Mouse (Mus musculus) CH12.LX (cell line): ENCODE measurements around the gene Gm49392. TPM values are rescaled to one million over a fixed set of nuclear protein-coding genes. Genes with fewer than 3 reads are reported as not detected.

Experiments
- DNase-seq: peaks from one replicate; pipeline ENCODE4 v3.0.0-alpha.2; 2013; ENCODE audit errors: extremely low read depth
- H3K27ac ChIP-seq: 2 replicates; pipeline ENCODE4 v1.5.1; 2012; ENCODE audit warnings: low read depth, mild to moderate bottlenecking, control low read depth, moderate library complexity; ENCODE audit not compliant: insufficient read depth
- H3K27me3 ChIP-seq: replicated peaks from 2 replicates; pipeline ENCODE3; 2012; ENCODE audit warnings: inconsistent platforms
- H3K36me3 ChIP-seq, 2 experiments: replicated peaks in 1 of 2; 2 replicates each; pipeline versions ENCODE3 to v1.6.1; 2012; ENCODE audit warnings: inconsistent platforms in 1 of 2, low read length in 1 of 2, mild to moderate bottlenecking in 1 of 2, mixed read lengths in 1 of 2, moderate library complexity in 1 of 2; ENCODE audit not compliant: control insufficient read depth in 1 of 2, insufficient read depth in 1 of 2
- H3K4me1 ChIP-seq, 2 experiments: 2 replicates each; pipeline ENCODE4 v1.6.1; 2012; ENCODE audit warnings: inconsistent platforms in 1 of 2, moderate library complexity in 1 of 2; ENCODE audit not compliant: insufficient read depth in 2 of 2, control insufficient read depth in 1 of 2
- H3K4me2 ChIP-seq: 2 replicates; pipeline ENCODE4 v1.6.1; 2012; ENCODE audit warnings: low read depth, mild to moderate bottlenecking, control low read depth; ENCODE audit not compliant: poor library complexity, insufficient read depth, severe bottlenecking
- H3K4me3 ChIP-seq, 3 experiments: fragments of 150-350 bp in 1 of 3; sonication (generic) in 1 of 3; replicated peaks in 1 of 3; 2 replicates each; pipeline versions ENCODE3 to v1.5.1; 2011 to 2012; ENCODE audit warnings: low read depth in 2 of 3, low read length in 2 of 3, mild to moderate bottlenecking in 2 of 3, moderate library complexity in 2 of 3, control low read depth in 1 of 3, improper control_type of control experiment in 1 of 3, inconsistent platforms in 1 of 3, mixed read lengths in 1 of 3; ENCODE audit not compliant: poor library complexity in 1 of 3
- H3K79me2 ChIP-seq: replicated peaks from 2 replicates; pipeline ENCODE4 v1.6.1; 2012; ENCODE audit warnings: mild to moderate bottlenecking, moderate library complexity; ENCODE audit not compliant: control insufficient read depth, poor library complexity, insufficient read depth, severe bottlenecking; ENCODE audit errors: extremely low read depth
- H3K9ac ChIP-seq: 2 replicates; pipeline ENCODE4 v1.6.1; 2012; ENCODE audit warnings: low read depth, mild to moderate bottlenecking, control low read depth, moderate library complexity; ENCODE audit not compliant: insufficient read depth
- H3K9me3 ChIP-seq: replicated peaks from 2 replicates; pipeline ENCODE3; 2012; ENCODE audit warnings: low read length, inconsistent platforms, mixed read lengths
- BHLHE40 ChIP-seq: IDR thresholded peaks from 2 replicates; pipeline ENCODE4 v1.6.1; 2011; ENCODE audit warnings: mild to moderate bottlenecking, low read depth, low read length, improper control_type of control experiment
- CHD2 ChIP-seq: IDR thresholded peaks from 2 replicates; pipeline ENCODE4 v1.6.1; 2011; ENCODE audit warnings: low read length, improper control_type of control experiment
- E2F4 ChIP-seq: IDR thresholded peaks from 2 replicates; pipeline ENCODE4 v1.6.1; 2011; ENCODE audit warnings: low read depth, low read length, improper control_type of control experiment; ENCODE audit not compliant: insufficient replicate concordance
- GABPA ChIP-seq: IDR thresholded peaks from 2 replicates; pipeline ENCODE4 v1.6.1; 2012; ENCODE audit warnings: low read depth, low read length, improper control_type of control experiment, inconsistent platforms; ENCODE audit not compliant: insufficient replicate concordance
- IRF4 ChIP-seq: IDR thresholded peaks from 2 replicates; pipeline ENCODE4 v1.6.1; 2014; ENCODE audit warnings: low read depth, mild to moderate bottlenecking, inconsistent platforms, low read length, improper control_type of control experiment
- JUN ChIP-seq: IDR thresholded peaks from 2 replicates; pipeline ENCODE4 v1.6.1; 2011; ENCODE audit warnings: low read depth, mild to moderate bottlenecking, low read length, improper control_type of control experiment, moderate library complexity; ENCODE audit not compliant: insufficient read depth
- JUND ChIP-seq: conservative IDR thresholded peaks from 2 replicates; pipeline ENCODE4 v1.6.1; 2011; ENCODE audit warnings: low read depth, low read length, improper control_type of control experiment
- NELFE ChIP-seq: IDR thresholded peaks from 2 replicates; pipeline ENCODE4 v1.6.1; 2011; ENCODE audit warnings: low read depth, low read length, improper control_type of control experiment
- POLR2A ChIP-seq: IDR thresholded peaks from 2 replicates; pipeline ENCODE4 v1.6.1; 2011; ENCODE audit warnings: low read depth, mild to moderate bottlenecking, improper control_type of control experiment, low read length
- RCOR1 ChIP-seq: conservative IDR thresholded peaks from 2 replicates; pipeline ENCODE4 v1.6.1; 2012; ENCODE audit warnings: low read depth, mild to moderate bottlenecking, inconsistent platforms, low read length, improper control_type of control experiment
- SIN3A ChIP-seq: IDR thresholded peaks from 2 replicates; pipeline ENCODE4 v1.6.1; 2012; ENCODE audit warnings: low read length, improper control_type of control experiment, inconsistent platforms
- SMC3 ChIP-seq: IDR thresholded peaks from 2 replicates; pipeline ENCODE4 v1.6.1; 2011; ENCODE audit warnings: low read depth, low read length, improper control_type of control experiment
- ZKSCAN1 ChIP-seq: IDR thresholded peaks from 2 replicates; pipeline ENCODE4 v1.6.1; 2012; ENCODE audit warnings: low read depth, inconsistent platforms, low read length, improper control_type of control experiment, borderline replicate concordance
- ZMIZ1 ChIP-seq: IDR thresholded peaks from 2 replicates; pipeline ENCODE4 v1.6.1; 2012; ENCODE audit warnings: low read depth, mild to moderate bottlenecking, inconsistent platforms, low read length, improper control_type of control experiment
- dilution Hi-C: fragments of 300-500 bp; cut with MboI; formaldehyde crosslinking; loops from 2 replicates; pipeline ENCODE4 v1.14.3; 2020; ENCODE audit warnings: low sequenced_read_pairs; ENCODE audit not compliant: extremely low pct_unique_long_range_greater_than_20kb, extremely low pct_ligation_motif_present
- in situ Hi-C: fragments of 300-500 bp; cut with MboI; formaldehyde crosslinking; loops from 3 replicates; pipeline ENCODE4 v1.14.3; 2019; ENCODE audit warnings: low sequenced_read_pairs, low pct_ligation_motif_present, low pct_unique_long_range_greater_than_20kb, mixed read lengths
- polyA plus RNA-seq: library from polyadenylated mRNA; unstranded; fragments of >175 nt; gene quantifications from 2 replicates; pipeline ENCODE4 v1.2.1, GENCODE M21; 2012; ENCODE audit warnings: low read depth; ENCODE audit not compliant: insufficient read length
- total RNA-seq, 2 experiments: library from RNA; depleted of rRNA; stranded (reverse); fragments of 300-350 nt in 1 of 2; fragments of >200 nt in 1 of 2; gene quantifications; 2 replicates each; pipeline ENCODE4 v1.2.3; 2012 to 2014

Gene Gm49392
- total and polyA plus RNA-seq, 3 experiments = not detected

- Histone ChIP-seq H3K4me1 (no peaks in the 10 kb centered on the region), H3K79me2 (no peaks in the 10 kb centered on the region), H3K36me3 (no peaks in the 10 kb centered on the region), H3K27ac (no peak overlapping the region), H3K9me3 (peaks cover 30% of the 10 kb centered on the region), H3K9ac (no peak overlapping the region), H3K27me3 (no peaks in the 10 kb centered on the region), H3K4me2 (no peak overlapping the region), H3K4me3 (no peak overlapping the region)
- TF ChIP-seq SIN3A (no peak), SMC3 (no peak), GABPA (no peak), BHLHE40 (no peak), IRF4 (no peak), ZKSCAN1 (no peak), NELFE (no peak), E2F4 (no peak)
- dilution Hi-C loops = no loop called here
- DNase-seq = no peak
- in situ Hi-C loops = no loop called here
Measured at GRCm38 (mm10) chr13:60839353-60839902, 57.3 kb downstream of the Gm49392 start.

GRCm38 (mm10) chr13:60826052-60826451 is 70.6 kb downstream of the Gm49392 start:
- no peak overlapping the region for H3K4me3 ChIP-seq
- TF ChIP-seq JUND (no peak), BHLHE40 (no peak), POLR2A (no peak), RCOR1 (no peak), IRF4 (no peak), JUN (no peak), E2F4 (no peak), ZMIZ1 (no peak), CHD2 (no peak)

More at GRCm38 (mm10) chr13:60826052-60826451, 70.6 kb downstream of the Gm49392 start:
- in situ Hi-C loops = no loop called here
- dilution Hi-C loops = no loop called here
- DNase-seq = no peak
- Histone ChIP-seq H3K79me2 (no peaks in the 10 kb centered on the region), H3K27ac (no peak overlapping the region), H3K36me3 (no peaks in the 10 kb centered on the region), H3K9me3 (peaks cover 22% of the 10 kb centered on the region), H3K27me3 (no peaks in the 10 kb centered on the region), H3K4me1 (no peaks in the 10 kb centered on the region), H3K9ac (no peak overlapping the region), H3K4me2 (no peak overlapping the region)
